Mouse (Mus musculus) thymus, postnatal 0 days (tissue): ENCODE measurements at regions not wholly inside any gene's neighbourhood (a gene's known extent, or its start where the extent isn't known, plus 50 kb on each side); places are given as distances from the start of the nearest gene placed in this dataset.

ENCODE experiments used
- DNase-seq: peaks from one replicate; pipeline ENCODE4 v3.0.0-alpha.2; 2015; ENCODE audit warnings: low spot score

GRCm38 (mm10) chr6:36058206-36058605 lies 329.7 kb upstream of the Chrm2 start:
- DNase-seq: no peak

GRCm38 (mm10) chr6:36060411-36060810 lies 327.5 kb upstream of the Chrm2 start:
- no peak for DNase-seq

- DNase-seq: no peak
These were observed 323.0 kb upstream of the Chrm2 start for GRCm38 (mm10) chr6:36064919-36065318.

GRCm38 (mm10) chr6:36068690-36069089 lies 319.2 kb upstream of the Chrm2 start:
- DNase-seq: no peak

GRCm38 (mm10) chr6:36079559-36079958 lies 308.3 kb upstream of the Chrm2 start:
- no peak for DNase-seq

GRCm38 (mm10) chr6:36093584-36093983 lies 294.3 kb upstream of the Chrm2 start:
- no peak for DNase-seq

- DNase-seq: no peak
These were observed 293.8 kb upstream of the Chrm2 start for GRCm38 (mm10) chr6:36094075-36094474.

GRCm38 (mm10) chr6:36097391-36097790 lies 290.5 kb upstream of the Chrm2 start:
- no peak for DNase-seq

GRCm38 (mm10) chr6:36098179-36098578 lies 289.7 kb upstream of the Chrm2 start:
- no peak for DNase-seq

GRCm38 (mm10) chr6:36108830-36109229 lies 279.1 kb upstream of the Chrm2 start:
- DNase-seq: no peak

- no peak for DNase-seq
These were observed 250.7 kb upstream of the Chrm2 start for GRCm38 (mm10) chr6:36137223-36137622.

- no peak for DNase-seq
These were observed 240.6 kb upstream of the Chrm2 start for GRCm38 (mm10) chr6:36147267-36147666.

GRCm38 (mm10) chr6:36174514-36174913 lies 213.4 kb upstream of the Chrm2 start:
- DNase-seq: no peak

GRCm38 (mm10) chr6:36175112-36175511 lies 212.8 kb upstream of the Chrm2 start:
- no peak for DNase-seq

GRCm38 (mm10) chr6:36179895-36180294 lies 208.0 kb upstream of the Chrm2 start:
- no peak for DNase-seq

GRCm38 (mm10) chr6:36182698-36183097 lies 205.2 kb upstream of the Chrm2 start:
- DNase-seq: no peak

GRCm38 (mm10) chr6:36206666-36207065 lies 181.2 kb upstream of the Chrm2 start:
- DNase-seq: no peak

GRCm38 (mm10) chr6:36221308-36221707 lies 166.6 kb upstream of the Chrm2 start:
- DNase-seq: no peak

GRCm38 (mm10) chr6:36234438-36234837 lies 153.4 kb upstream of the Chrm2 start:
- no peak for DNase-seq

- DNase-seq: no peak
These were observed 140.9 kb upstream of the Chrm2 start for GRCm38 (mm10) chr6:36247027-36247426.

GRCm38 (mm10) chr6:36248219-36248618 lies 139.7 kb upstream of the Chrm2 start:
- DNase-seq: no peak

GRCm38 (mm10) chr6:36249047-36249446 lies 138.8 kb upstream of the Chrm2 start:
- DNase-seq: peak; percentile 15

GRCm38 (mm10) chr6:36266717-36267402 lies 121.0 kb upstream of the Chrm2 start:
- no peak for DNase-seq

GRCm38 (mm10) chr6:36286664-36287063 lies 101.2 kb upstream of the Chrm2 start:
- no peak for DNase-seq
